Mouse (Mus musculus) C2C12 (cell line): ENCODE measurements at regions not wholly inside any gene's neighbourhood (a gene's known extent, or its start where the extent isn't known, plus 50 kb on each side); places are given as distances from the start of the nearest gene placed in this dataset.

Source experiments
- H3K27me3 ChIP-seq: one replicate; pipeline ENCODE4 v1.6.1; 2011; ENCODE audit not compliant: control insufficient read depth, insufficient read depth, insufficient read length
- H3K36me3 ChIP-seq: one replicate; pipeline ENCODE4 v1.6.1; 2011; ENCODE audit not compliant: control insufficient read depth, insufficient read depth
- H3K4me3 ChIP-seq: one replicate; pipeline ENCODE4 v1.5.1; 2011; ENCODE audit warnings: mild to moderate bottlenecking, control low read depth; ENCODE audit not compliant: poor library complexity, insufficient read depth, severe bottlenecking
- H3K79me2 ChIP-seq: one replicate; pipeline ENCODE4 v1.6.1; 2011; ENCODE audit not compliant: control insufficient read depth, insufficient read depth
- H3K79me3 ChIP-seq: one replicate; pipeline ENCODE4 v1.6.1; 2011; ENCODE audit warnings: low read depth, control low read depth
- H3ac ChIP-seq: one replicate; pipeline ENCODE3; 2011; ENCODE audit warnings: low read depth; ENCODE audit not compliant: control insufficient read depth, insufficient read length
- CEBPB ChIP-seq: IDR thresholded peaks from one replicate; pipeline ENCODE4 v1.6.1; 2011; ENCODE audit warnings: low read depth, mild to moderate bottlenecking, control low read depth, moderate library complexity
- CTCF ChIP-seq: IDR thresholded peaks from one replicate; pipeline ENCODE4 v1.5.1; 2011; ENCODE audit not compliant: control insufficient read depth, insufficient read depth, insufficient read length
- FOSL1 ChIP-seq: IDR thresholded peaks from one replicate; pipeline ENCODE4 v1.8.0; 2011; ENCODE audit warnings: mild to moderate bottlenecking, low read length; ENCODE audit not compliant: poor library complexity, insufficient read depth, severe bottlenecking
- MAX ChIP-seq: IDR thresholded peaks from one replicate; pipeline ENCODE4 v1.6.1; 2011; ENCODE audit warnings: mild to moderate bottlenecking, control low read depth
- MYOD1 ChIP-seq: IDR thresholded peaks from one replicate; pipeline ENCODE4 v1.6.1; 2011; ENCODE audit warnings: low read depth; ENCODE audit not compliant: control insufficient read depth, insufficient read length
- MYOG ChIP-seq: IDR thresholded peaks from one replicate; pipeline ENCODE4 v1.6.1; 2011; ENCODE audit not compliant: control insufficient read depth, insufficient read length; ENCODE audit errors: extremely low read depth
- USF1 ChIP-seq: IDR thresholded peaks from one replicate; pipeline ENCODE4 v1.6.1; 2011; ENCODE audit warnings: low read depth, mild to moderate bottlenecking, control low read depth, moderate library complexity

- Histone ChIP-seq H3ac (no peak overlapping the region), H3K27me3 (no peaks in the 10 kb centered on the region), H3K36me3 (no peaks in the 10 kb centered on the region), H3K79me2 (no peaks in the 10 kb centered on the region), H3K79me3 (no peaks in the 10 kb centered on the region), H3K4me3 (no peak overlapping the region)
- TF ChIP-seq CEBPB = no peak
- no peak for TF ChIP-seq CTCF
- no peak for TF ChIP-seq MAX
- no peak for TF ChIP-seq FOSL1
- TF ChIP-seq MYOD1 = no peak
- no peak for TF ChIP-seq USF1
- no peak for TF ChIP-seq MYOG
Observed at GRCm38 (mm10) chr14:73878866-73879419, 217.9 kb downstream of the Gm21750 start.

GRCm38 (mm10) chr14:73891451-73891850 is 230.4 kb downstream of the Gm21750 start:
- Histone ChIP-seq H3K4me3 (no peak overlapping the region), H3K79me2 (no peaks in the 10 kb centered on the region), H3ac (no peak overlapping the region), H3K27me3 (no peaks in the 10 kb centered on the region), H3K36me3 (no peaks in the 10 kb centered on the region), H3K79me3 (no peaks in the 10 kb centered on the region)
- TF ChIP-seq MYOD1 (no peak), MAX (no peak), USF1 (no peak), CEBPB (no peak), CTCF (no peak), MYOG (no peak), FOSL1 (no peak)

- H3K36me3 ChIP-seq = no peaks in the 10 kb centered on the region
- no peak overlapping the region for H3ac ChIP-seq
- TF ChIP-seq MAX (no peak), USF1 (no peak), MYOD1 (no peak), FOSL1 (no peak), MYOG (no peak), CEBPB (no peak), CTCF (no peak)
- H3K79me2 ChIP-seq = no peaks in the 10 kb centered on the region
- H3K27me3 ChIP-seq = no peaks in the 10 kb centered on the region
- H3K4me3 ChIP-seq = no peak overlapping the region
- H3K79me3 ChIP-seq = no peaks in the 10 kb centered on the region
Observed at GRCm38 (mm10) chr14:73894844-73895243, 233.8 kb downstream of the Gm21750 start.

DNA sequence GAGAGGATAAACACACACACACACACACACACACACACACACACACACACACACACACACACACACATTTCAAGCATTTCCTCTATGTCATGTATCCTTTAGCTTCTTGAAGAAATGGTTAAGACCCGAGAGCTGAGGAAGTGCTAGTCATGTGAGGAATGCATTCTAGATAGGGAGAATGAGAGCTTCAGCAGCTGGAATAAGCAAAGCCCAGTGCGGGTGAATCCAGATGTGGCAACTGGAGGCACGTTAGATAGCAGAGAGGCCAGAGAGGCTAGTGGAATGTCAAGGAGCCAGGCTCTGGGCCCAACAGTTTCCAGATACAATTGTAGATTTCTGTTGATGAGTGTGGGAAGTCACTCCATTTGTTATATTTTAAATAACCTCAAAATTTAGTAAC is 234.2 kb downstream of the Gm21750 start:
- no peaks in the 10 kb centered on the region for H3K79me3 ChIP-seq
- TF ChIP-seq MAX (no peak), USF1 (no peak), FOSL1 (no peak), CTCF (no peak), MYOD1 (no peak), MYOG (no peak), CEBPB (no peak)
- H3K79me2 ChIP-seq = no peaks in the 10 kb centered on the region
- no peak overlapping the region for H3K4me3 ChIP-seq
- no peaks in the 10 kb centered on the region for H3K27me3 ChIP-seq
- no peaks in the 10 kb centered on the region for H3K36me3 ChIP-seq
- no peak overlapping the region for H3ac ChIP-seq

DNA sequence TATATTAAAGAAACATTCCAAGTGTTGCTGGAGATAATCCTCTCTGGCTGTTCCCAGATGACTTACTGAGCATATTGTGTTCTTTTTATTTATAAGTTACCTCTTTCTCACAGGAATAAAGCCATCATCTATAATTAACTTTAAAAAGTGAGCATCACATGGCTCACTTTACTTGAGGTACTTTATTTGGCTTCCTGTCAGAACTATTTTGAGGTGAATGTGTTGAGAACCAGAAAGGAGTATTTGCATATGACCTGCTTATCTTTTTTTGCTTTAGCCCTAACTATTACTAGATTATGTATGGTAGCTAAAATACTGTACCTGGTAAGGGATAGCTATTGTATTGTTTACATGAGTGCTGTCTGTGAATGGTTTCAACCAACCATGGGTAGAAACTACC is 238.1 kb downstream of the Gm21750 start:
- no peak for TF ChIP-seq FOSL1
- TF ChIP-seq MYOD1 = no peak
- Histone ChIP-seq H3K79me3 (no peaks in the 10 kb centered on the region), H3K79me2 (no peaks in the 10 kb centered on the region), H3K27me3 (no peaks in the 10 kb centered on the region), H3ac (no peak overlapping the region), H3K36me3 (no peaks in the 10 kb centered on the region), H3K4me3 (no peak overlapping the region)

DNA sequence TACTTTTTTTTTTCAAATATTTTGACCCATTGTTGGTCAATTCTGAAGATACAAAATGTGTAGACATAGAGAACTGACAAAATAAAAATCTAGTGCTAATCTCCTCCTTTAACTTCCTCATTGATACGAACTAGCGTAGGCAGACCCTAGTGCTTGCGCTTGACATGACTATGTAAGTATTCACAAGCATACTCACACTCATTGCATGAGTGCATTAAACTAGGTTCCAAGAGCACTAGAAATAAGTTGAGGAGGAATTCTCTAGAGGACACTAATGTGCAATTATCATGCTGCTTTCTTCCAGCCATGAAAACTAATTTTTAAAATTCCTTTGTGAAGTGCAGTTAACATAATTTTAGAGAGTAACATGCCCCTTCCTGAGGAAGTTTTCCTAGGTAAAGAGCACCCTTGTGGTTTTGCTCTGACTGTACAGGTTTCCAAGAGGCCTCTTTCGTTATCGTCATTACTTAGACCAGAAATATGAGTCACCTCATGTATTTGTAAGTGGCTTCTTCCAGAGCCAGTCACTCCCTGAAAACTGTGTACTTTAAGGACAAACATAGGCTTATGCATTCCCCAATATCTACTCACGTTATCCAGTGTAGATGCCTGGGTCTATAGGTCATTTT is 241.2 kb downstream of the Gm21750 start:
- Histone ChIP-seq H3K36me3 (no peaks in the 10 kb centered on the region), H3K79me3 (no peaks in the 10 kb centered on the region), H3K27me3 (no peaks in the 10 kb centered on the region), H3K79me2 (no peaks in the 10 kb centered on the region), H3ac (no peak overlapping the region), H3K4me3 (no peak overlapping the region)
- no peak for TF ChIP-seq USF1
- no peak for TF ChIP-seq MYOG
- TF ChIP-seq CTCF = no peak
- TF ChIP-seq MYOD1 = no peak
